Mouse (Mus musculus) kidney, embryonic 14.5 days (tissue): Measurements from ENCODE around the gene Drd4. TPM values are rescaled to one million over a fixed set of nuclear protein-coding genes. Genes with fewer than 3 reads are reported as not detected.

Source experiments
- ATAC-seq: fragments of 200-750 bp; cut with Nextera tagmentation; 2 replicates; pipeline ENCODE4 v1.8.0; 2017; ENCODE audit warnings: moderate number of reproducible peaks, mild to moderate bottlenecking, moderate TSS enrichment, moderate library complexity; ENCODE audit not compliant: low FRiP score, low TSS enrichment
- H3K27ac ChIP-seq: fragments of 300-500 bp; sonication (generic); 2 replicates; pipeline ENCODE4 v1.5.1; 2014; ENCODE audit warnings: low read depth, mild to moderate bottlenecking, low read length, moderate library complexity, mixed read lengths
- H3K27me3 ChIP-seq: fragments of 300-500 bp; sonication (generic); 2 replicates; pipeline ENCODE4 v1.6.1; 2014; ENCODE audit warnings: mild to moderate bottlenecking, low read length; ENCODE audit not compliant: control insufficient read depth, insufficient read depth
- H3K36me3 ChIP-seq: fragments of 300-500 bp; sonication (generic); 2 replicates; pipeline ENCODE4 v1.6.1; 2014; ENCODE audit warnings: low read length, mixed read lengths; ENCODE audit not compliant: control insufficient read depth, insufficient read depth
- H3K4me1 ChIP-seq: fragments of 300-500 bp; sonication (generic); 2 replicates; pipeline ENCODE4 v1.6.1; 2014; ENCODE audit warnings: low read length, mixed read lengths; ENCODE audit not compliant: control insufficient read depth, insufficient read depth
- H3K4me2 ChIP-seq: fragments of 300-500 bp; sonication (generic); replicated peaks from 2 replicates; pipeline ENCODE4 v1.6.1; 2014; ENCODE audit warnings: low read depth, mild to moderate bottlenecking, low read length
- H3K4me3 ChIP-seq: fragments of 300-500 bp; sonication (generic); 2 replicates; pipeline ENCODE4 v1.5.1; 2014; ENCODE audit warnings: mild to moderate bottlenecking, low read length
- H3K9ac ChIP-seq: fragments of 300-500 bp; sonication (generic); 2 replicates; pipeline ENCODE4 v1.6.1; 2014; ENCODE audit warnings: low read depth, mild to moderate bottlenecking, low read length, moderate library complexity
- H3K9me3 ChIP-seq: fragments of 300-500 bp; sonication (generic); 2 replicates; pipeline ENCODE4 v1.6.1; 2016; ENCODE audit warnings: low read length; ENCODE audit not compliant: control insufficient read depth
- WGBS: fragments of 180-500 bp; shearing (Covaris S2); extraction: QIAGEN DNeasy Blood & Tissue Kit; methylation state at CpG from one replicate; pipeline ENCODE4 v1.1.7; 2014; 5-methylcytosine and 5-hydroxymethylcytosine counted together
- polyA plus RNA-seq: library from polyadenylated mRNA; unstranded; fragments of >200 nt; fragmentation: Nextera tagmentation; extraction: Ambion mirVana; gene quantifications from 2 replicates; pipeline ENCODE4 v1.2.1, GENCODE M21; 2014

The Drd4 gene
- polyA plus RNA-seq, 1 experiment from 2014 or later = 1.4 TPM

GRCm38 (mm10) chr7:141343696-141344095, 51.9 kb downstream of the Drd4 start:
- 68% methylated on average over 7 of the region's 7 CpGs for WGBS
- Histone ChIP-seq H3K36me3 (no peaks in the 10 kb centered on the region), H3K9ac (no peak overlapping the region), H3K9me3 (no peaks in the 10 kb centered on the region), H3K4me3 (no peak overlapping the region), H3K4me1 (peaks cover 10% of the 10 kb centered on the region), H3K4me2 (no peak overlapping the region), H3K27me3 (no peaks in the 10 kb centered on the region), H3K27ac (no peak overlapping the region)
- no peak for ATAC-seq

GRCm38 (mm10) chr7:141344787-141345186, 53.0 kb downstream of the Drd4 start:
- Histone ChIP-seq H3K4me2 (no peak overlapping the region), H3K4me3 (no peak overlapping the region), H3K9me3 (no peaks in the 10 kb centered on the region), H3K4me1 (0 out of 2 replicates have a peak, but pooled peaks cover 7% of the 10 kb centered on the region), H3K27ac (no peak overlapping the region), H3K9ac (no peak overlapping the region), H3K36me3 (no peaks in the 10 kb centered on the region), H3K27me3 (no peaks in the 10 kb centered on the region)
- no peak for ATAC-seq
- 91% methylated on average over 5 of the region's 5 CpGs for WGBS

Other genes starting within 250 kb of the Drd4 start
- 13.7 and 14.4 TPM in 2 replicates for gene B4galnt4, start 230.9 kb upstream of the Drd4 start, polyA plus RNA-seq
- 4.0 and 4.3 TPM in 2 replicates for gene Pkp3, start 213.8 kb upstream of the Drd4 start, polyA plus RNA-seq
- gene Sigirr, start 191.4 kb upstream of the Drd4 start, polyA plus RNA-seq = 9.5 and 11.7 TPM in 2 replicates
- 3.0 and 4.4 TPM in 2 replicates for gene Ano9, start 174.2 kb upstream of the Drd4 start, polyA plus RNA-seq
- 58.4 and 63.1 TPM in 2 replicates for gene Ptdss2, start 169.6 kb upstream of the Drd4 start, polyA plus RNA-seq
- gene Rnh1, start 119.1 kb upstream of the Drd4 start, polyA plus RNA-seq = 116 and 122 TPM in 2 replicates
- gene Hras, start 98.0 kb upstream of the Drd4 start, polyA plus RNA-seq = 97.2 and 97.8 TPM in 2 replicates
- gene Lrrc56, start 97.8 kb upstream of the Drd4 start, polyA plus RNA-seq = 6.7 and 9.5 TPM in 2 replicates
- 3.3 and 3.4 TPM in 2 replicates for gene Lmntd2, start 77.9 kb upstream of the Drd4 start, polyA plus RNA-seq
- 52.0 and 52.9 TPM in 2 replicates for gene Rassf7, start 76.1 kb upstream of the Drd4 start, polyA plus RNA-seq
- 48.5 and 82.6 TPM in 2 replicates for gene Phrf1, start 63.2 kb upstream of the Drd4 start, polyA plus RNA-seq
- gene Irf7, start 25.5 kb upstream of the Drd4 start, polyA plus RNA-seq = 2.4 and 2.7 TPM in 2 replicates
- 1.7 and 3.5 TPM in 2 replicates for gene Cdhr5, start 15.2 kb upstream of the Drd4 start, polyA plus RNA-seq
- gene Sct, start 12.9 kb upstream of the Drd4 start, polyA plus RNA-seq = 40.2 and 58.1 TPM in 2 replicates
- 64.0 and 79.7 TPM in 2 replicates for gene Deaf1, start 35.7 kb downstream of the Drd4 start, polyA plus RNA-seq
- gene Tmem80, start 35.7 kb downstream of the Drd4 start, polyA plus RNA-seq = 36.7 and 46.8 TPM in 2 replicates
- gene Eps8l2, start 46.9 kb downstream of the Drd4 start, polyA plus RNA-seq = 9.6 and 18.0 TPM in 2 replicates
- gene Taldo1, start 100.2 kb downstream of the Drd4 start, polyA plus RNA-seq = 321 and 322 TPM in 2 replicates
- 50.7 and 54.5 TPM in 2 replicates for gene Gatd1, start 122.1 kb downstream of the Drd4 start, polyA plus RNA-seq
- 0.46 and 1.6 TPM in 2 replicates for gene Cend1, start 137.5 kb downstream of the Drd4 start, polyA plus RNA-seq
- gene Slc25a22, start 145.9 kb downstream of the Drd4 start, polyA plus RNA-seq = 22.0 and 34.1 TPM in 2 replicates
- 9.1 and 14.1 TPM in 2 replicates for gene Pidd1, start 152.0 kb downstream of the Drd4 start, polyA plus RNA-seq
- 1,491 and 1,701 TPM in 2 replicates for gene Rplp2, start 155.4 kb downstream of the Drd4 start, polyA plus RNA-seq
- gene Pnpla2, start 163.2 kb downstream of the Drd4 start, polyA plus RNA-seq = 27.4 and 31.9 TPM in 2 replicates
- gene Cracr2b, start 169.1 kb downstream of the Drd4 start, polyA plus RNA-seq = 13.1 and 13.4 TPM in 2 replicates
- gene Cd151, start 175.4 kb downstream of the Drd4 start, polyA plus RNA-seq = 93.2 and 108 TPM in 2 replicates
- gene Polr2l, start 183.1 kb downstream of the Drd4 start, polyA plus RNA-seq = 77.9 and 85.5 TPM in 2 replicates
- 71.9 and 90.2 TPM in 2 replicates for gene Tspan4, start 183.2 kb downstream of the Drd4 start, polyA plus RNA-seq
- 28.9 and 38.8 TPM in 2 replicates for gene Chid1, start 247.9 kb downstream of the Drd4 start, polyA plus RNA-seq